Mouse (Mus musculus): ENCODE measurements around the gene Arih2.

DNA sequence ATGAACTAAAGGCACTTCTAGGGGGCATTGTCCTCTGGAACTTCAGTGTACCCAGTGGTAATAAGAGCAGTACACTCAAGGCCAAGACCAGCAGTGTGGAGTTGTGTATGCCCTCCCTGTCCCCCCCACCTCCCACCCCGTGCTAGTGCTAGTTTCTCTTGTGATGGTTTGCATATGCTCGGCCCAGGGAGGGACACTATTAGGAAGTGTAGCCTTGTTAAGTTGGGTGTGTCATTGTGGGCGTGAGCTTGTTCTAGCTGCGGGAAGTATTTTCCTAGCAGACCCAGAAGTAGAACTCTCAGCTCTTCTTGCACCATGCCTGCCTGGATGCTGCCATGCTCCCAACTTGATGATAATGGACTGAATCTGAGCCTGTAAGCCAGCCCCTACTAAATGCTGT is 47.2 kb downstream of the Arih2 start:
- TF ChIP-seq CTCF (IDR thresholded peaks at IDR 0.05; ENCODE audit: control insufficient read depth, insufficient read depth, insufficient replicate concordance, low read depth, low read length): no peak
- TF ChIP-seq POLR2A (IDR thresholded peaks at IDR 0.05; ENCODE audit: control insufficient read depth, low read depth, low read length): no peak
